Mouse (Mus musculus): ENCODE data around the gene C1ql2. TPM values are rescaled to one million over a fixed set of nuclear protein-coding genes. Genes with fewer than 3 reads are reported as not detected.

Gene C1ql2
- polyA plus RNA-seq, 1 experiment = not detected

DNA sequence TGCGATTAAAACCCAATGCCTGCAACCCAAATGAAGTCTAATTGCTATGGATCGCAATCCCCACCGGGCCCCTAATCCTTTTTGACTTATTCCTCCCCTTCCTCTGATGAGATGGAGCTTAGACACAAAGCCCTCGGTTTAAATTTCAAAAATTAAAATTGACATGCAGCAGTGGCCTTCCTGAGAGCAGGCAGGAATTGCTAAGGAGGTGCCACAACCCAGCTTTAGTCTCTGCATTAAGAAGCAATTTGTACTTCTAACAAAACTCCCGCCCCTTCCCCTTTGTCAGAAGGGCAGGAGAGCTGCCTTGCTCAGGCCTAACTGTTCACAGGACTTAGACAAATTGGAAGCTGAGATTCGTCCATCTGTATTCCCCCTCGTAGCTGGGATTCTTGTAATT is 4.6 kb downstream of the C1ql2 start:
- Histone ChIP-seq H3K4me3 (ENCODE audit: control insufficient read depth, low read depth, low read length) (no peak overlapping the region), H3K4me1 (ENCODE audit: control insufficient read depth, insufficient read depth, low read length) (peaks cover 5% of the 10 kb centered on the region), H3K27ac (ENCODE audit: control insufficient read depth, insufficient read depth, low read depth, low read length) (no peak overlapping the region), H3K36me3 (ENCODE audit: control insufficient read depth, insufficient read depth, low read length) (no peaks in the 10 kb centered on the region), H3K27me3 (ENCODE audit: control insufficient read depth, insufficient read depth, low read length) (0 out of 2 replicates have a peak, but pooled peaks cover 2% of the 10 kb centered on the region)
- no peak for TF ChIP-seq CTCF (IDR thresholded peaks at IDR 0.05; ENCODE audit: control insufficient read depth, insufficient read depth, insufficient replicate concordance, low read depth, low read length)
- no peak for TF ChIP-seq POLR2A (IDR thresholded peaks at IDR 0.05; ENCODE audit: control insufficient read depth, low read depth, low read length)

DNA sequence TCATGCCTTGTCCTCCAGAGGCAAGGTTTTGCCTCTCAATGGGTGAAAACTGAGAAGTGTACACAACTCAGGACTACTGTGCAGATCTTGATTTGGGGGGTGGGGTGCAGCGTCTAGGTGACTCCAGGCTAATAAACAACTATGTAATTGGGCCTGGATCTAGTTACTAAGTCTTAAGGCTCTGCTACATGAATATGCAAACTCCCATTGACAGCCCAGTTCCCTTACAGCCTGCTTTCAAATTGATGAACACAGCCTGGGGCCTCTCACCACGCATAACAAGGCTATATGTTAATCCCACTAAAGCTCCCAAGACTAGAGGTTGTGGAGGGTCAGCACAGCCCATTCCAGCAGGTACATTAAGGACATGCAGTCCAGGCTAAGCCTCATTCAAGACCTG is 14.0 kb downstream of the C1ql2 start:
- Histone ChIP-seq H3K27me3 (ENCODE audit: control insufficient read depth, insufficient read depth, low read length) (no peaks in the 10 kb centered on the region), H3K4me1 (ENCODE audit: control insufficient read depth, insufficient read depth, low read length) (no peaks in the 10 kb centered on the region; the same call in 1 of the 2 replicates), H3K4me3 (ENCODE audit: control insufficient read depth, low read depth, low read length) (no peak overlapping the region), H3K27ac (ENCODE audit: control insufficient read depth, insufficient read depth, low read depth, low read length) (no peak overlapping the region), H3K36me3 (ENCODE audit: control insufficient read depth, insufficient read depth, low read length) (no peaks in the 10 kb centered on the region)
- TF ChIP-seq POLR2A (IDR thresholded peaks at IDR 0.05; ENCODE audit: control insufficient read depth, low read depth, low read length) (no peak), CTCF (IDR thresholded peaks at IDR 0.05; ENCODE audit: control insufficient read depth, insufficient read depth, insufficient replicate concordance, low read depth, low read length) (no peak)

DNA sequence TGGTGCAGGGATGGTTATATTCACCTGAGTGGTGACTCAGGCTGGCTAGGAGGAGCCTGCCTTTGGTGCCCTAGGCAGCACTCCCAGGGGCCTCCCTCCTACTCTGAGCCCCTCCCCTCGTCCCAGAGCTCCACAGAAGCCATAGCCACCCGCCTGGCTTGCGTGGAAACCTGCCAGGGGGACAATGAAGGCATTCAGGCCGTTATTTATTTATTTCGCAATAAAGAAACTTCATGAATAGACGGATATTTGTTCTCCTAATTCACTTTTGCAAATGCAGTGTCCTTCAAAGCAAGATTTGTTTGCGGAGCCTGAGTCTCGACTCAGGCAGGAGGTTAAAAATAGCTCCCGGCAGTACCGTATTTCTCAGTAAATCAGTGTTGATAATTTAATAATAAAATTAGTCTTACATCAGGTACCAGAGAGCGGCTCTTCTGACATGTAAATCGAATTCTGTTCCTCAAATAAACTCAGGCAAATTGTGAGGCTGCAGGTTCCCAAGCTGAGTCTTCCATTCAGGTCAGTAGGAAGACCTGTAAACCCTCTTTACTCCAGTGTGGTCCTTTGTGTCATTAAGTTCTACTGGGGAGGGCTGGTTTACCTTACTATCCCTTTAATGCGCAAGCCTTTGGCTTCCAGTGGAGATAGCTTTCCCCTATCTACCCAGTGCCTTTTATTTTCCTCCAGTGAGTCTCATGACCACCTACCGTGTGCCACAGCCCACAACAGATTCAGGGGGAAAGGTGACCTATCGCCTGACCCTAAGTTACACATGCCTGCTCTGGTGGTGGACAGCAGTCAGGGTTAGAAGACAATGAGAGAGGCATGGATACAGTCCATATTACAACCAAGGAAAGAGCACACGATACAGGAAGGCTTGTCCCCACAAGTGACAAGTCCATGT is 17.2 kb downstream of the C1ql2 start:
- H3K4me3 ChIP-seq (ENCODE audit: control insufficient read depth, low read depth, low read length) = no peak overlapping the region
- H3K27ac ChIP-seq (ENCODE audit: control insufficient read depth, insufficient read depth, low read depth, low read length) = no peak overlapping the region
- no peaks in the 10 kb centered on the region for H3K27me3 ChIP-seq (ENCODE audit: control insufficient read depth, insufficient read depth, low read length)
- H3K36me3 ChIP-seq (ENCODE audit: control insufficient read depth, insufficient read depth, low read length) = no peaks in the 10 kb centered on the region
- no peaks in the 10 kb centered on the region; the same call in 1 of the 2 replicates for H3K4me1 ChIP-seq (ENCODE audit: control insufficient read depth, insufficient read depth, low read length)
- TF ChIP-seq POLR2A (IDR thresholded peaks at IDR 0.05; ENCODE audit: control insufficient read depth, low read depth, low read length) (no peak), CTCF (IDR thresholded peaks at IDR 0.05; ENCODE audit: control insufficient read depth, insufficient read depth, insufficient replicate concordance, low read depth, low read length) (no peak)

DNA sequence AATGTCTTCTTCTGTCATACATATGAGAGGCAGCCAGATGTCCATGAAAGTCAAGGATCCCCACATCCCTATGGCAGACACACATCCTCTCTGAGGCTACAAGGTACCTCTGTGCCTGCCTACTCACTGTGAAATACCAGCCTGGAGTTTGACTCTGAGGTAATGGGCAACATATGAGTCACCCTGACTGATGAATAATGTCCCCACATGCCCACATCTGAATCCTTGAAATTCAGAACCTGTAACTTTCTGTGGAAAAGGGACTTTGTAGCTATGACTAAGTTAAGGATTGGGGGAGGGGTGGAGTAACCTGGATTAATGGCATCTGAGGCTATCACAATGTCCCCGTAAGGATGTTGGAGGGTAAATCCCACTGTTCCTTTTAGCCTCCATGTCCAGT is 23.3 kb downstream of the C1ql2 start:
- H3K4me3 ChIP-seq (ENCODE audit: control insufficient read depth, low read depth, low read length) = no peak overlapping the region
- no peaks in the 10 kb centered on the region for H3K27me3 ChIP-seq (ENCODE audit: control insufficient read depth, insufficient read depth, low read length)
- H3K36me3 ChIP-seq (ENCODE audit: control insufficient read depth, insufficient read depth, low read length) = no peaks in the 10 kb centered on the region
- no peak overlapping the region for H3K27ac ChIP-seq (ENCODE audit: control insufficient read depth, insufficient read depth, low read depth, low read length)
- no peaks in the 10 kb centered on the region for H3K4me1 ChIP-seq (ENCODE audit: control insufficient read depth, insufficient read depth, low read length)
- TF ChIP-seq POLR2A (IDR thresholded peaks at IDR 0.05; ENCODE audit: control insufficient read depth, low read depth, low read length) = no peak
- TF ChIP-seq CTCF (IDR thresholded peaks at IDR 0.05; ENCODE audit: control insufficient read depth, insufficient read depth, insufficient replicate concordance, low read depth, low read length) = no peak

DNA sequence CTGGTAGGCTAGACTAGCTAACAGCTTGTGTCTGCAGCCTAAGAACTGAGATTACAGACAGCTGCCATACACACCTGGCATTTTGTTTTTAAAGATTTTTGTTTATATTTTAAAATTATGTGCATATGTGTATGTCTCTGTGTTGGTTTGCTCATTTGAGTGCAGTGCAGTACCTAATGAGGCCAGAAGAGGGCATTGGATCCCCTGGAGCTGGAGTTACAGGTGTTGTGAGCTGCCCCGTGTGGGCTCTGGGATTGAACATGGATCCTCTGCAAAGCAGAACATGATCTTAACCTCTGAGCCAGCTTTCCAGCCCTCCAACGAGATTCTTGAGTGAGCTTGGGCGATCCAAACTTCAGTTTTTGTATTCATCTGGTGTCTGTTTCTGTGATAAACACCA is 27.8 kb downstream of the C1ql2 start:
- H3K27me3 ChIP-seq (ENCODE audit: control insufficient read depth, insufficient read depth, low read length) = no peaks in the 10 kb centered on the region
- H3K4me3 ChIP-seq (ENCODE audit: control insufficient read depth, low read depth, low read length) = no peak overlapping the region
- H3K36me3 ChIP-seq (ENCODE audit: control insufficient read depth, insufficient read depth, low read length) = no peaks in the 10 kb centered on the region
- H3K27ac ChIP-seq (ENCODE audit: control insufficient read depth, insufficient read depth, low read depth, low read length) = no peak overlapping the region
- TF ChIP-seq CTCF (IDR thresholded peaks at IDR 0.05; ENCODE audit: control insufficient read depth, insufficient read depth, insufficient replicate concordance, low read depth, low read length) (peak; percentile 32; the same call in 1 of the 2 replicates), POLR2A (IDR thresholded peaks at IDR 0.05; ENCODE audit: control insufficient read depth, low read depth, low read length) (no peak)
- H3K4me1 ChIP-seq (ENCODE audit: control insufficient read depth, insufficient read depth, low read length) = no peaks in the 10 kb centered on the region

DNA sequence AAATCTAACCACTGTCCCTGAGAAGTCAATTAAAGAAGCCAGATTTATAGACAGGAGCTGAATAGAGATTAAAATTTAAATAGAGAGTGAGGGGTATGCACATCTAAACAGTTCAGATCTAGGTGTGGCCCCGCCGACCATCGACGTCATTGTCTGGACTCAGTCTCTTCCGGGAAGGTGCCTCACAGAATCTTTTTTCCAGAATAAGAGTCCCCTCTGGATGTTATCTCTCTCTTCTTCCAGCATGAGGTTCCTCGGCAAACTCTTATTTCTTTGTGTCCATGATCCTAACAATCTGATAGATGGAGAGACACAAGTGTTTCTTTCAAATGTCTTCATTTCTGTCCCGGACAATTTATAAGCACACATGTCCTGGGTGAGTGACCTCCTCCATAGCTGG is 33.7 kb downstream of the C1ql2 start:
- no peak overlapping the region for H3K4me3 ChIP-seq (ENCODE audit: control insufficient read depth, low read depth, low read length)
- H3K4me1 ChIP-seq (ENCODE audit: control insufficient read depth, insufficient read depth, low read length) = no peaks in the 10 kb centered on the region
- no peaks in the 10 kb centered on the region for H3K36me3 ChIP-seq (ENCODE audit: control insufficient read depth, insufficient read depth, low read length)
- TF ChIP-seq POLR2A (IDR thresholded peaks at IDR 0.05; ENCODE audit: control insufficient read depth, low read depth, low read length) (no peak), CTCF (IDR thresholded peaks at IDR 0.05; ENCODE audit: control insufficient read depth, insufficient read depth, insufficient replicate concordance, low read depth, low read length) (no peak)
- no peak overlapping the region for H3K27ac ChIP-seq (ENCODE audit: control insufficient read depth, insufficient read depth, low read depth, low read length)
- no peaks in the 10 kb centered on the region for H3K27me3 ChIP-seq (ENCODE audit: control insufficient read depth, insufficient read depth, low read length)

DNA sequence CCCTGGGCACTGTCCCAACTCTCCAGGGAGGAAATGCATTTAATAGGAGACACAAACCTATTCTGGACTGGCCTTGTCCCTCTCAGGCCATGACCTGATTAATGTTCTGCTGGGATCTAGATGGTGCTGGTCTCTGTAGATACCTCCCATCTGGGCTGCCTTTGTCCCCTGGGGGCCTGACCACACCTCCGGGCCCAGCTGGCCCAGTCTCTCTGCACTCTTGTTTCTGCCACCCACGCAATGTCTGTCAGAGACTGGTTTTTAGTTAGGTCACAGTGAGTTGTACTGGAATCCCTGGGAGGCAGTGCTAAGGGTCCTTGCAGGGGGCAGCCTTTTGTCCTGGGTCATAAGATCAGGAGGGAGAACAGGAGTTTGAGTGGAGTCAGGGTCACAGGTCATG is 34.5 kb downstream of the C1ql2 start:
- H3K4me1 ChIP-seq (ENCODE audit: control insufficient read depth, insufficient read depth, low read length) = no peaks in the 10 kb centered on the region; the same call in 1 of the 2 replicates
- TF ChIP-seq CTCF (IDR thresholded peaks at IDR 0.05; ENCODE audit: control insufficient read depth, insufficient read depth, insufficient replicate concordance, low read depth, low read length) = no peak
- TF ChIP-seq POLR2A (IDR thresholded peaks at IDR 0.05; ENCODE audit: control insufficient read depth, low read depth, low read length) = no peak
- no peak overlapping the region for H3K27ac ChIP-seq (ENCODE audit: control insufficient read depth, insufficient read depth, low read depth, low read length)
- no peaks in the 10 kb centered on the region for H3K36me3 ChIP-seq (ENCODE audit: control insufficient read depth, insufficient read depth, low read length)
- H3K27me3 ChIP-seq (ENCODE audit: control insufficient read depth, insufficient read depth, low read length) = no peaks in the 10 kb centered on the region
- H3K4me3 ChIP-seq (ENCODE audit: control insufficient read depth, low read depth, low read length) = no peak overlapping the region

Data from testis, adult 2 months (tissue).